Mouse (Mus musculus) embryo, embryonic 10.5 days (tissue): ENCODE measurements around the gene Olfr1431.
"Not testable (repeated sequence)": the region's sequence is repeated elsewhere in the genome, so short reads cannot be mapped to it uniquely, and the experiment has no call there.

Experiments
- DNase-seq: peaks from one replicate; pipeline ENCODE4 v3.0.0-alpha.2; 2015; ENCODE audit warnings: low spot score

Gene Olfr1431

GRCm38 (mm10) chr19:12200334-12200733 lies at the start of gene Olfr1431:
Olfr1431 (plus strand) TSS chr19:12200634.
- DNase-seq, result no peak

DNA sequence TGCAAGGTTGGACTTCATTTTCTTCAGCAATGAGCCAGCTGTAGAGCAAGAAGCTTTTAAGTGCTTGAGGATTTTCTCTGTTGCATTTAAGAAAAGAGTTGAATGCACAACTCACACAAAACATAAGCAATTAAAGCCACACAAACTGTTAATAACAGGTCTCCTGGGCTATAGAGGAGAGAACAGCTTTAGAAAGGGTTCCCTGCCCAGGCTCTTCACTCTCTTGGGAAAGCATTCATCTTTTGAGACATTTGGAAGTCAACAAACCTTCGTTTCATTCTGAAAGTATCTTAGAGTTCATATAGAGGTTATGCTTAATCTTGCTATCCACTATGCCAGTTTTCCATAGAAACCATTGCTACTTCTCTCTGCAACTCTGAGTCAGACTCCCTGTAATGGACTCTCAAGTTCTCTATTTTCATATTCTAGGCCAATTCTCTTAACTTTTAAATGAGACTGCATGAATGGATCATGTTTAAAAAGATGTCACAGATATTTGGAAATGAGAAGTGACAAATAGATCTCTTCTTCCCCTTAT lies 30.3 kb upstream of the Olfr1431 start, which contains the start of gene Olfr1555-ps1:
TSS of gene Olfr1555-ps1 (minus strand) at position 51 of the 538 bp plus-strand sequence.
- not testable (repeated sequence) for DNase-seq

DNA sequence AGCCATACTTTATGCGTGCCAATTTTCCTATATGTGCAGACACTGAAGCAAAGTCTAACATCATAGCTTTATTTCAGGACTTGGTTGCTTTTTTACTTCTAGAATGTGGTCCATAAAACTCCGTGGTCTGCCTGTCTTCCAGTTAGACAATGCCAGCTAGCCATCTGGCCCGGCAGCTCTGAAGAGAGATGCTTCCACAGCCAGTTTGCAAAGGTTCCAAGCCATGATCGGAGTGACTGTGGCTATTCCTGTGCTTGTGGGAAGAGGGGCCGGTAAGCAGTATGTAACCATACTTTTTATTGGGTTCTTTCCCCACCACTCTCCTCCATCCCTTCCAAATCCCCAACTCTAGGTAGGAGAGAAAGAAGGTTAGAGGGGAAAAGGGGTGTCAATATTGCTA lies 25.0 kb upstream of the Olfr1431 start:
- DNase-seq, result not testable (repeated sequence)

- not testable (repeated sequence) for DNase-seq
These were observed 1.4 kb upstream of the Olfr1431 start for GRCm38 (mm10) chr19:12199076-12199475.

DNA sequence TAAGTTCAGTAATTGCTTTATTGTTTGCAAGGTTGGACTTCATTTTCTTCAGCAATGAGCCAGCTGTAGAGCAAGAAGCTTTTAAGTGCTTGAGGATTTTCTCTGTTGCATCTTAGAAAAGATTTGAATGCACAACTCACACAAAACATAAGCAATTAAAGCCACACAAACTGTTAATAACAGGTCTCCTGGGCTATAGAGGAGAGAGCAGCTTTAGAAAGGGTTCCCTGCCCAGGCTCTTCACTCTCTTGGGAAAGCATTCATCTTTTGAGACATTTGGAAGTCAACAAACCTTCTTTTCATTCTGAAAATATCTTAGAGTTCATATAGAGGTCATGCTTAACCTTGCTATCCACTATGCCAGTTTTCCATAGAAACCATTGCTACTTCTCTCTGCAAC lies 32.1 kb downstream of the Olfr1431 start, which contains the start of gene Olfr1432:
TSS of gene Olfr1432 (minus strand) at position 101 of the 400 bp plus-strand sequence.
- DNase-seq, result not testable (repeated sequence)

DNA sequence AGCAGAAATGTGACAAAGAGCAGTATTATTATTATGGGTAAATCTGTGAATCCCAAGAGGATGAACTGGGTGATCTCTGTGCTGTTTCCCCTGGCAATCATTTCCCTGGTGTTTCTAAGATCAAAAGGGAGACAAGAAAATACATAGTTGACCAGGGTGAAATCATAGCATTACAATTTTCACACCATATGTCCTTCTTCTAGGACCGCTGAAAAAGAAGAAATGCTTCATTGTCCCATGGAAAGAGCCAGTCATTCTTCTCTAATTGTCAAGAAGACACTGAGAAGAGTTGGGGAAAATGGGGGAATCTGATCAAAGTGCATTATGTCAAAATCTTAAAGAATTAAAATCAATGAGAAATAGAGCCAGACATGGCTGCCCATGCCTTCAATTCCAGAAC lies 41.1 kb downstream of the Olfr1431 start, which contains the start of gene Olfr262:
TSS of gene Olfr262 (minus strand) at position 101 of the 400 bp plus-strand sequence.
- no peak for DNase-seq

DNA sequence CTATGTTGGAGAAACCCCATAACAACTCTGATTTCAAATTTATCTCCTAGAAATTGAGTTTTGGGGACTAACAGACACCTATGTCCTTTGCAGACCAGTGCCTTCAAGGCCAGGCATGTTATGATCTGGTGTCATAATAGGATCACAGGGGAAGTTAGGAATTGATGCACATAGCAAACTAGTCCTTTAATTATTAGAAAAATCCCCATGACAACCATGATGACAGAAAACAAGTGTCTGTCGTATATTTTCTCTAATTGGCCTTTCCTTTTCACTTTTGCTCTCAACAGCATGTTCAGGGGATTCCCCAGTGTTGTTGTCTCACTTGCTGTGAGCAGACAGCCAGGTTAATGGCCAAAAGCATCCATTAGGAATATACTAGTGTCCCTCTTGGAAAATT lies 60.3 kb downstream of the Olfr1431 start, which contains the start of gene Olfr235:
TSS of gene Olfr235 (plus strand) at position 301 of the 400 bp plus-strand sequence.
- DNase-seq, result no peak
